ENCODE assay signal across 8 mouse cellular contexts in the genomic region with DNA sequence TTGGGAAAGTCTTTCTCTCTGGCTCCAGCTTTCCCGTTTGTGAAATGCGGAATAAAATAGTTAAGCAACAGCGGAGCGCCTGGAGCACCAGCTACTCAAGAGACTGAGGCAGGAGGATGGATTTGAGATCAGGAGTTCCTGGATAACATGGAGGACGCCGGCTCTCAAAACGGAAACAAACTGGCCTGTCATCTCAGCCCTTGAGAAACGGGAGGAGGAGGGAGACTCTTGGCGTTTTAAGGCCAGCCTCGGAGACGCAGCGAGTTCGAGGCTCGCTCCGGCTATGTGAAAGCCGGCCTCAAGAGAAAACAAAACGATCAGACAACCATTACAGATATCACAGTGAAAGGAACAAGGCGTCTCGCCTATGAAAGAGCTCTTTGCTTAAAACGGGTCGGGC. TPM values are rescaled to one million over a fixed set of nuclear protein-coding genes. Genes with fewer than 3 reads are reported as not detected.
DNase-seq lines count a peak whose midpoint lies in the region; ATAC-seq and TF ChIP-seq lines count a peak whose summit lies in the region.

No protein-coding gene starts in this region.

- no peak for TF ChIP-seq CTCF in lung, postnatal 0 days (IDR thresholded peaks at IDR 0.05)

- 3% methylated on average over 21 of the region's 21 CpGs for WGBS in kidney, embryonic 14.5 days
- 3% methylated on average over 21 of the region's 21 CpGs for WGBS in forebrain, embryonic 16.5 days
- WGBS in lung, postnatal 0 days = under 1% methylated on average over 21 of the region's 21 CpGs

- peaks cover 28% of the 10 kb centered on the region for H3K36me3 ChIP-seq in kidney, embryonic 14.5 days (ENCODE audit: control insufficient read depth, insufficient read depth, low read length)
- H3K36me3 ChIP-seq in forebrain, embryonic 16.5 days (ENCODE audit: control insufficient read depth, insufficient read depth) = peaks cover 5% of the 10 kb centered on the region
- peaks cover 4% of the 10 kb centered on the region; the same call in 1 of the 2 replicates for H3K36me3 ChIP-seq in lung, postnatal 0 days (ENCODE audit: insufficient read depth, low read length)

- H3K9me3 ChIP-seq in kidney, embryonic 14.5 days (ENCODE audit: control insufficient read depth, low read length) = no peaks in the 10 kb centered on the region
- H3K9me3 ChIP-seq in forebrain, embryonic 16.5 days (ENCODE audit: control insufficient read depth, low read length) = no peaks in the 10 kb centered on the region
- H3K9me3 ChIP-seq in lung, postnatal 0 days (ENCODE audit: low read length) = no peaks in the 10 kb centered on the region

- H3K4me2 ChIP-seq in kidney, embryonic 14.5 days (replicated peaks; ENCODE audit: low read depth, low read length) = peak overlapping the region; percentile 72
- peak overlapping the region; percentile 61 for H3K4me2 ChIP-seq in forebrain, embryonic 16.5 days (ENCODE audit: low read length)
- peak overlapping the region; percentile 56 for H3K4me2 ChIP-seq in lung, postnatal 0 days (replicated peaks; ENCODE audit: low read depth, low read length)

- H3K27ac ChIP-seq in kidney, embryonic 14.5 days (ENCODE audit: low read depth, low read length) = peak overlapping the region; percentile 97
- peak overlapping the region; percentile 99 for H3K27ac ChIP-seq in forebrain, embryonic 16.5 days (ENCODE audit: low read length)
- H3K27ac ChIP-seq in lung, postnatal 0 days (ENCODE audit: low read length) = peak overlapping the region; percentile 99

- ATAC-seq in kidney, embryonic 14.5 days (ENCODE audit: low FRiP score, low TSS enrichment) = no peak
- no peak for ATAC-seq in forebrain, embryonic 16.5 days
- no peak for ATAC-seq in lung, postnatal 0 days
- ATAC-seq in monocyte, adult 5-6 weeks (replicated peaks; ENCODE audit: insufficient number of reproducible peaks, low FRiP score, low TSS enrichment, poor library complexity, severe bottlenecking) = no peak

- H3K4me1 ChIP-seq in kidney, embryonic 14.5 days (ENCODE audit: control insufficient read depth, insufficient read depth, low read length) = peaks cover 5% of the 10 kb centered on the region; the same call in 1 of the 2 replicates
- peaks cover 15% of the 10 kb centered on the region for H3K4me1 ChIP-seq in forebrain, embryonic 16.5 days (replicated peaks; ENCODE audit: control insufficient read depth, insufficient read depth, low read length)
- H3K4me1 ChIP-seq in lung, postnatal 0 days (ENCODE audit: insufficient read depth, low read depth, low read length) = no peaks in the 10 kb centered on the region; the same call in 1 of the 2 replicates

- intact Hi-C loops in left cerebral cortex, postnatal 4 days (cut with DNase I) = loop anchor here (2.0 kb wide), 1 partner anchor 26 kb away; a partner anchor contains a TSS

- peak overlapping the region; percentile 94 for H3K9ac ChIP-seq in kidney, embryonic 14.5 days (ENCODE audit: low read depth, low read length)
- peak overlapping the region; percentile 98 for H3K9ac ChIP-seq in forebrain, embryonic 16.5 days (replicated peaks; ENCODE audit: low read depth, low read length)
- peak overlapping the region; percentile 84 for H3K9ac ChIP-seq in lung, postnatal 0 days (replicated peaks; ENCODE audit: low read depth)

- peak overlapping the region; percentile 67 for H3K4me3 ChIP-seq in kidney, embryonic 14.5 days (ENCODE audit: low read length)
- H3K4me3 ChIP-seq in forebrain, embryonic 16.5 days (replicated peaks; ENCODE audit: low read length) = peak overlapping the region; percentile 87
- H3K4me3 ChIP-seq in lung, postnatal 0 days (ENCODE audit: low read depth, low read length) = peak overlapping the region; percentile 95

- no peaks in the 10 kb centered on the region for H3K27me3 ChIP-seq in kidney, embryonic 14.5 days (ENCODE audit: control insufficient read depth, insufficient read depth, low read length)
- no peaks in the 10 kb centered on the region for H3K27me3 ChIP-seq in forebrain, embryonic 16.5 days (replicated peaks; ENCODE audit: control insufficient read depth, insufficient read depth, low read length)
- H3K27me3 ChIP-seq in lung, postnatal 0 days (replicated peaks; ENCODE audit: insufficient read depth, low read length) = no peaks in the 10 kb centered on the region

- TF ChIP-seq EP300 in lung, postnatal 0 days (IDR thresholded peaks at IDR 0.05) = no peak

- DNase-seq in kidney, postnatal 25 days = no peak
- DNase-seq in R1 (ENCODE audit: low read depth, low spot score) = peak; percentile 45
- DNase-seq in lung, postnatal 0 days (ENCODE audit: low spot score) = peak; percentile 54
- DNase-seq in ovary, postnatal 36 days (ENCODE audit: low spot score) = no peak
- no peak for DNase-seq in left cerebral cortex, postnatal 4 days

RNA-seq across cellular contexts. Expression of a gene that starts 0.8 kb away (rescaled TPM):
- polyA plus RNA-seq in kidney, embryonic 14.5 days (2014; fragmentation: Nextera tagmentation; extraction: Ambion mirVana) = 117 and 173 TPM in 2 replicates
- polyA plus RNA-seq in forebrain, embryonic 16.5 days (2015; fragmentation: Nextera tagmentation; extraction: Ambion mirVana) = 154 and 160 TPM in 2 replicates
- polyA plus RNA-seq in lung, postnatal 0 days (2015; fragmentation: Nextera tagmentation; extraction: Ambion mirVana) = 77.0 and 78.8 TPM in 2 replicates
- total RNA-seq in monocyte, adult 5-6 weeks (2017) = 122 to 140 TPM (median 123 TPM) in 3 replicates
- 10 to 100 TPM; 92.9 to 94.2 TPM for total RNA-seq in left cerebral cortex, postnatal 4 days (2021)

RNA-seq across cellular contexts. Expression of a gene that starts 24.0 kb away (rescaled TPM):
- 144 and 175 TPM in 2 replicates for polyA plus RNA-seq in kidney, embryonic 14.5 days (2014; fragmentation: Nextera tagmentation; extraction: Ambion mirVana)
- polyA plus RNA-seq in forebrain, embryonic 16.5 days (2015; fragmentation: Nextera tagmentation; extraction: Ambion mirVana) = 92.1 and 112 TPM in 2 replicates
- polyA plus RNA-seq in lung, postnatal 0 days (2015; fragmentation: Nextera tagmentation; extraction: Ambion mirVana) = 170 and 183 TPM in 2 replicates
- 58.3 to 66.1 TPM (median 60.8 TPM) in 3 replicates for total RNA-seq in monocyte, adult 5-6 weeks (2017)
- 100 to 1,000 TPM; 106 TPM for total RNA-seq in left cerebral cortex, postnatal 4 days (2021)

RNA-seq across cellular contexts. Expression of a gene that starts 25.8 kb away (rescaled TPM):
- 50.2 and 50.4 TPM in 2 replicates for polyA plus RNA-seq in kidney, embryonic 14.5 days (2014; fragmentation: Nextera tagmentation; extraction: Ambion mirVana)
- polyA plus RNA-seq in forebrain, embryonic 16.5 days (2015; fragmentation: Nextera tagmentation; extraction: Ambion mirVana) = 85.1 and 90.8 TPM in 2 replicates
- polyA plus RNA-seq in lung, postnatal 0 days (2015; fragmentation: Nextera tagmentation; extraction: Ambion mirVana) = 38.2 and 40.2 TPM in 2 replicates
- 29.8 to 65.9 TPM (median 55.4 TPM) in 3 replicates for total RNA-seq in monocyte, adult 5-6 weeks (2017)
- total RNA-seq in left cerebral cortex, postnatal 4 days (2021) = 100 to 1,000 TPM; 125 to 127 TPM

RNA-seq across cellular contexts. Expression of a gene that starts 59.1 kb away (rescaled TPM):
- polyA plus RNA-seq in kidney, embryonic 14.5 days (2014; fragmentation: Nextera tagmentation; extraction: Ambion mirVana) = 52.7 and 54.5 TPM in 2 replicates
- polyA plus RNA-seq in forebrain, embryonic 16.5 days (2015; fragmentation: Nextera tagmentation; extraction: Ambion mirVana) = 24.6 and 30.2 TPM in 2 replicates
- 50.9 and 53.9 TPM in 2 replicates for polyA plus RNA-seq in lung, postnatal 0 days (2015; fragmentation: Nextera tagmentation; extraction: Ambion mirVana)
- total RNA-seq in monocyte, adult 5-6 weeks (2017) = 16.9 to 26.7 TPM (median 20.9 TPM) in 3 replicates
- total RNA-seq in left cerebral cortex, postnatal 4 days (2021) = 1 to 10 TPM; 5.1 to 7.3 TPM

Comparison
In these comparisons a context has a peak if more than half of its experiments do, and no peak if none do; other contexts are left out.
1. DNase-seq: peak in R1 (single experiment) and lung, postnatal 0 days (single experiment); none in kidney, postnatal 25 days (0 of 2), ovary, postnatal 36 days (single experiment) and left cerebral cortex, postnatal 4 days (single experiment).
2. Peak in every context shown above with its lines, with median percentiles within 50 percentile points of each other: H3K27ac ChIP-seq, H3K4me2 ChIP-seq, H3K4me3 ChIP-seq and H3K9ac ChIP-seq.